Mouse (Mus musculus) embryonic facial prominence, embryonic 15.5 days (tissue): ENCODE data around the gene Cxcr2. TPM values are rescaled to one million over a fixed set of nuclear protein-coding genes. Genes with fewer than 3 reads are reported as not detected.

Source experiments
- ATAC-seq: fragments of 200-750 bp; cut with Nextera tagmentation; 2 replicates; pipeline ENCODE4 v1.8.0; 2017; ENCODE audit warnings: low read depth, moderate TSS enrichment; ENCODE audit not compliant: insufficient number of reproducible peaks, low FRiP score, low TSS enrichment
- H3K27ac ChIP-seq: fragments of 300-500 bp; sonication (generic); replicated peaks from 2 replicates; pipeline ENCODE4 v1.5.1; 2015; ENCODE audit warnings: mild to moderate bottlenecking, inconsistent platforms
- H3K27me3 ChIP-seq: fragments of 300-500 bp; sonication (generic); 2 replicates; pipeline ENCODE4 v1.6.1; 2015; ENCODE audit warnings: inconsistent platforms
- H3K36me3 ChIP-seq: fragments of 300-500 bp; sonication (generic); 2 replicates; pipeline ENCODE4 v1.6.1; 2015; ENCODE audit warnings: mild to moderate bottlenecking, inconsistent platforms
- H3K4me1 ChIP-seq: fragments of 300-500 bp; sonication (generic); 2 replicates; pipeline ENCODE4 v1.6.1; 2015; ENCODE audit warnings: inconsistent platforms
- H3K4me2 ChIP-seq: fragments of 300-500 bp; sonication (generic); replicated peaks from 2 replicates; pipeline ENCODE4 v1.6.1; 2015; ENCODE audit warnings: mild to moderate bottlenecking, inconsistent platforms
- H3K4me3 ChIP-seq: fragments of 300-500 bp; sonication (generic); replicated peaks from 2 replicates; pipeline ENCODE4 v1.5.1; 2015; ENCODE audit warnings: mild to moderate bottlenecking, inconsistent platforms
- H3K9ac ChIP-seq: fragments of 300-500 bp; sonication (generic); 2 replicates; pipeline ENCODE4 v1.6.1; 2015; ENCODE audit warnings: inconsistent platforms
- H3K9me3 ChIP-seq: fragments of 300-500 bp; sonication (generic); replicated peaks from 2 replicates; pipeline ENCODE4 v1.6.1; 2016; ENCODE audit warnings: inconsistent platforms
- WGBS: fragments of 180-500 bp; shearing (Covaris S2); methylation state at CpG from one replicate; pipeline ENCODE4 v1.1.7; 2015; 5-methylcytosine and 5-hydroxymethylcytosine counted together
- polyA plus RNA-seq: library from polyadenylated mRNA; unstranded; fragments of >200 nt; fragmentation: Nextera tagmentation; extraction: Ambion mirVana; gene quantifications from 2 replicates; pipeline ENCODE4 v1.2.1, GENCODE M21; 2015

Cxcr2 gene
- polyA plus RNA-seq, 1 experiment from 2014 or later = 0.37 TPM

DNA sequence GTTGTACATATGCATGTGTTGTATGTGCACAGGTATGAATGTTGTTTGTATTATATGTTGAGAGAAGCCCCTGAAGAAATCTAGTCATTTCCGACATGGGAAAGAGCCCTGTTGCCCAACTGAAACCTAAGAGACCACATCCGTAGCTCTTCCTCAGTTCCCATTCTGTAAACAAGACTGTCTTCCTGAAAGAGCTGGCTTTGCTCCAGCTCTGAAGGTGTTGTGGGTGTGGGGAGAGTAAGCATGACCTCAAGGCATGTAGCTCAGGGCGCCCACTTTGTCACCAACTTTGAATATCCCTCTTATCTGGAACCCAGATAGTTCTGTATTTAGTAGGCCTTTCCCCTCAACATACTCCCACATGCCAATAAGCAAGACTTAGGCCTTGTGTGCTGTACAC lies 24.8 kb downstream of the Cxcr2 start:
- Histone ChIP-seq H3K9ac (no peak overlapping the region), H3K4me2 (no peak overlapping the region)
- WGBS = 78% methylated on average over 3 of the region's 3 CpGs

GRCm38 (mm10) chr1:74179624-74180408 lies 26.0 kb downstream of the Cxcr2 start:
- Histone ChIP-seq H3K9me3 (no peaks in the 10 kb centered on the region), H3K4me1 (peaks cover 9% of the 10 kb centered on the region; the same call in 1 of the 2 replicates), H3K9ac (no peak overlapping the region), H3K4me2 (no peak overlapping the region), H3K27me3 (no peaks in the 10 kb centered on the region), H3K36me3 (no peaks in the 10 kb centered on the region), H3K27ac (no peak overlapping the region), H3K4me3 (no peak overlapping the region)
- ATAC-seq = peak; percentile 65; the same call in 1 of the 2 replicates
- WGBS = 37% methylated on average over 9 of the region's 9 CpGs

More for the DNA sequence above, 24.8 kb downstream of the Cxcr2 start:
- Histone ChIP-seq H3K9me3 (no peaks in the 10 kb centered on the region), H3K27me3 (no peaks in the 10 kb centered on the region), H3K4me3 (no peak overlapping the region), H3K4me1 (peaks cover 9% of the 10 kb centered on the region; the same call in 1 of the 2 replicates), H3K27ac (no peak overlapping the region), H3K36me3 (no peaks in the 10 kb centered on the region)
- ATAC-seq = no peak

DNA sequence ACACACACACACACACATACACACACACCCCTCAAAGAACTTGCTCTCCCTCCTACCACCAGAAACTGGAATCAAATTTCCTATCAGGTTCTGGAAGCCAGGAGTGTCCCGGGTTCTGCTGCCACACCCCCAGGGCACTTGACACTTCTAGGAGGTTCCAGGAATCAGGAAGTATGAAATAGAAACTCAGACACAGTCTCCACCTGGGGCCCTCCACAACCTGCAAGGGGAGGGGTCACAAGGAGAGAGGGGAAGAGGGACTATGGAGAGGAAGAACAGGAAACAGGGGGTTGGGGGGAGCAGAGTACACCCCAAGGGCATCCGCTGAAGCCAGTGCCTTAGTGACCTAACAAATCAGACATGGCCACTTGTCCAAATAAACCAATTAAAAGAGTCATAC lies 27.7 kb downstream of the Cxcr2 start:
- Histone ChIP-seq H3K4me2 (no peak overlapping the region), H3K27me3 (no peaks in the 10 kb centered on the region), H3K4me3 (no peak overlapping the region), H3K9me3 (no peaks in the 10 kb centered on the region), H3K9ac (no peak overlapping the region), H3K4me1 (peaks cover 9% of the 10 kb centered on the region; the same call in 1 of the 2 replicates), H3K36me3 (no peaks in the 10 kb centered on the region), H3K27ac (no peak overlapping the region)
- ATAC-seq = no peak
- WGBS = 43% methylated on average over 2 of the region's 2 CpGs

- H3K9me3 ChIP-seq = no peaks in the 10 kb centered on the region
- WGBS = 53% methylated on average over 2 of the region's 2 CpGs
- no peak overlapping the region for H3K27ac ChIP-seq
- no peak overlapping the region for H3K9ac ChIP-seq
- no peak overlapping the region for H3K4me2 ChIP-seq
- no peaks in the 10 kb centered on the region for H3K36me3 ChIP-seq
- H3K4me3 ChIP-seq = no peak overlapping the region
- no peak for ATAC-seq
- H3K27me3 ChIP-seq = no peaks in the 10 kb centered on the region
- H3K4me1 ChIP-seq = peaks cover 9% of the 10 kb centered on the region; the same call in 1 of the 2 replicates
Observed at GRCm38 (mm10) chr1:74183006-74183405, 29.2 kb downstream of the Cxcr2 start.

DNA sequence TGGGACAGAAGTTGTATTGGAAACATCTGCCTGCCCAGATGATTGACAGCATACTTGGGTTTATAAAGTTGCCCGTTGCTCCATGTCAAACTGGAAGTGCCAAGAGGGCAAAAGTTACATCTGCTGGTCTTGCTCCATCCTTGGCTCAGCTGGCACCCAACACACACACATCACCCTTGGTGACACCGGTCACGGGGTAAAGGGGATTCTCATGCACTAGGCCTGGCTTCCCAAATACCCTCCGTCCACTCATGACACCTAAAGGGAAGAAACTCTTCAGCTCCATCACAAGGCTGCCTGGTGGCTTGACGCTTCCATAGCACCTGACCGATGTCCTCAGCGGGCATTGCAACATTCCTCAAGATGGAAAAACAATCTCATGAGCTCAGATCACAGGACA lies 36.7 kb downstream of the Cxcr2 start:
- WGBS = 85% methylated on average over 7 of the region's 7 CpGs
- H3K36me3 ChIP-seq = no peaks in the 10 kb centered on the region
- no peak overlapping the region for H3K27ac ChIP-seq
- H3K4me2 ChIP-seq = no peak overlapping the region
- H3K4me1 ChIP-seq = no peaks in the 10 kb centered on the region
- H3K4me3 ChIP-seq = no peak overlapping the region
- ATAC-seq = no peak
- H3K9ac ChIP-seq = no peak overlapping the region
- H3K9me3 ChIP-seq = no peaks in the 10 kb centered on the region
- no peaks in the 10 kb centered on the region for H3K27me3 ChIP-seq

- Histone ChIP-seq H3K4me1 (peaks cover 9% of the 10 kb centered on the region), H3K36me3 (no peaks in the 10 kb centered on the region), H3K27me3 (no peaks in the 10 kb centered on the region), H3K27ac (no peak overlapping the region), H3K9me3 (no peaks in the 10 kb centered on the region), H3K4me3 (no peak overlapping the region), H3K9ac (no peak overlapping the region), H3K4me2 (no peak overlapping the region)
- WGBS = 81% methylated on average over 2 of the region's 2 CpGs
- ATAC-seq = no peak
Observed at GRCm38 (mm10) chr1:74192711-74193110, 38.9 kb downstream of the Cxcr2 start.

- ATAC-seq = no peak
- Histone ChIP-seq H3K9me3 (no peaks in the 10 kb centered on the region), H3K4me3 (no peak within 1 kb of the TSS), H3K4me2 (no peak within 1 kb of the TSS), H3K9ac (no peak within 1 kb of the TSS), H3K4me1 (peaks cover 9% of the 10 kb centered on the region), H3K36me3 (no peaks in the 10 kb centered on the region), H3K27ac (no peak within 1 kb of the TSS), H3K27me3 (no peaks in the 10 kb centered on the region)
- whole genome bisulfite sequencing = 72% methylated on average over 8 of the region's 8 CpGs
Observed at GRCm38 (mm10) chr1:74194445-74194844, 40.7 kb downstream of the Cxcr2 start, which contains the start of gene Cxcr1. Cxcr1 (minus strand) TSS chr1:74194631.

DNA sequence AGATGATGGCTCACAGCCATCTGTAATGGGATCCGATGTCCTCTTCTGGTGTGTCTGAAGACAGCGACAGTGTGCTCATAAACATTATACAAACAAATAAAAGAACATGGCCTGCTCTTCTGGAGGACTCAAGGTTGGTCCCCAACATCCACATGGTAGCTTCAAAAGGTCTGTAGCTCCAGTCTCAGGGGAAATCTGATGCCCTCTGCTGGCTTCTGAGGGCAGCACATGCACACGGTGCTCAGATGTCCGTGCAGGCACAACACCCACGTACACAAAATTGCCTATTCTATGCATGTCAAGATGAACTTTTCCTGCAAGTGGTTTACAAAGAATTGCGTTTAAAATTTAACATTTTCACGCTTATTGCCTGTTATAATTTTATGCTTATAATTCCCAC lies 42.2 kb downstream of the Cxcr2 start:
- no peak overlapping the region for H3K4me3 ChIP-seq
- no peaks in the 10 kb centered on the region for H3K9me3 ChIP-seq
- WGBS = 37% methylated on average over 7 of the region's 7 CpGs
- ATAC-seq = no peak
- H3K4me1 ChIP-seq = peaks cover 9% of the 10 kb centered on the region
- H3K27me3 ChIP-seq = no peaks in the 10 kb centered on the region
- H3K36me3 ChIP-seq = no peaks in the 10 kb centered on the region
- no peak overlapping the region for H3K9ac ChIP-seq
- H3K4me2 ChIP-seq = no peak overlapping the region
- no peak overlapping the region for H3K27ac ChIP-seq

GRCm38 (mm10) chr1:74196621-74197419 lies 43.0 kb downstream of the Cxcr2 start:
- no peaks in the 10 kb centered on the region for H3K36me3 ChIP-seq
- no peak overlapping the region for H3K9ac ChIP-seq
- no peak overlapping the region for H3K4me3 ChIP-seq
- no peak overlapping the region for H3K4me2 ChIP-seq
- no peak overlapping the region for H3K27ac ChIP-seq
- WGBS = 71% methylated on average over 17 of the region's 17 CpGs
- H3K9me3 ChIP-seq = no peaks in the 10 kb centered on the region
- peaks cover 9% of the 10 kb centered on the region for H3K4me1 ChIP-seq
- no peaks in the 10 kb centered on the region for H3K27me3 ChIP-seq
- no peak for ATAC-seq

DNA sequence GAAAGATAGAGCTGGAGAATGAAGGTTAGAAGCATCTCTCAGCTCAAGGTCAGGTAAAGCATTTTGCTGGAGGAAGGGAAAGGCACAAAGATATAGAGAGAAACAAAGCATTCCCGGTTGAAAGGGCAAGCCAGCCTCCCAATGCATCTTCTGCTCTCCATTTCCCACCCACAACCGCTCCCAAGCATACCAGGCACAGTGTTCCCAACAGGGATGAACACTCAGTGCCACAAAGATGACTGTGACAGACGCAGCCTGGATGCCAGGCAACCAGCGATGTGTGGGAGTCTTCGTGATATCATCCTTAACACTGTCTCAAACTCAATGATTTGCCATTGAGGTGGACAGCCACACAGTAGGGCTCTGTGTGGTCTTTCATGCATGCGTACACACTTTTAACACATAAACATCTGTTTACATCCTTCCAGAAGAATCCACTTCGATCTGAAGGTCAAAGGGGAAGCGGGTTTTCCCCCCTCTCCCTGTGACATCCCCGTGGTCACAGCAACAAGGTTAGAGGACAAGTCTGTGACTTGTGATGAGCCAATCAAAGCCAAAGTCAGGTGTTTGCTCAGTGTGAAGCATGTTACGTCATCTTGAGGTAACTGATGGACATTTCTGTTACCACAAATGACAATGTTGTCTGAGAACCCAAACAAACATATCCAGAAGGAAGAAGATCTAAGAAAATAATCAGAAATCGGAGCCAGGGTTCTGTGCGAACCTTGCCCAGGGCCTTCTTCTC lies 44.1 kb downstream of the Cxcr2 start:
- H3K4me2 ChIP-seq = no peak overlapping the region
- H3K4me3 ChIP-seq = no peak overlapping the region
- H3K9me3 ChIP-seq = no peaks in the 10 kb centered on the region
- ATAC-seq = no peak
- 80% methylated on average over 12 of the region's 12 CpGs for WGBS
- H3K27me3 ChIP-seq = no peaks in the 10 kb centered on the region
- H3K9ac ChIP-seq = no peak overlapping the region
- H3K27ac ChIP-seq = no peak overlapping the region
- no peaks in the 10 kb centered on the region for H3K36me3 ChIP-seq
- H3K4me1 ChIP-seq = peaks cover 9% of the 10 kb centered on the region

DNA sequence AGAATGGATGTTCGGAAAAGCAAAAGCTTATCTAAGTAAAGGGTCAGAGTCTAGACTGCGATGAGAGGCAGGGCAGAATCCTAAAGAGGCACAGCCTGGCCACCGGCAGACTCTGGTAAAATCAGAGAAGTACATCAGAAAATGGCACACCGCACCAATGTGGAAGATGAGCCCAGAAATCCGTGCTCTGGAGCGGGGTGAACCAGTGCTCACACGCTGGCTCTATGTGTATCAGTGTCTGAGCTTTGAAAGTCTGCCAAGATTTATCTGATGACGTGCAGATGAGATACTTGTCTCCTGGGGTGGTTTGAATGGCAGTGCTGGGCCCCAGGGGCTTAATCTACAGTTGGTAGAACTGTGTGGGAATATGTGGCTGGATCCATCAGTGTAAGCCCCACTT lies 45.3 kb downstream of the Cxcr2 start:
- no peak overlapping the region for H3K9ac ChIP-seq
- H3K36me3 ChIP-seq = no peaks in the 10 kb centered on the region
- no peaks in the 10 kb centered on the region for H3K9me3 ChIP-seq
- peak; percentile 61; the same call in 1 of the 2 replicates for ATAC-seq
- H3K27ac ChIP-seq = no peak overlapping the region
- 52% methylated on average over 8 of the region's 8 CpGs for WGBS
- H3K4me2 ChIP-seq = no peak overlapping the region
- no peak overlapping the region for H3K4me3 ChIP-seq
- H3K27me3 ChIP-seq = no peaks in the 10 kb centered on the region
- H3K4me1 ChIP-seq = peaks cover 9% of the 10 kb centered on the region
